Mouse (Mus musculus): ENCODE data around the gene Pabpn1. TPM values are rescaled to one million over a fixed set of nuclear protein-coding genes. Genes with fewer than 3 reads are reported as not detected.

The Pabpn1 gene
- polyA plus RNA-seq (2017; shearing (Covaris generic)): 26.4 TPM

GRCm38 (mm10) chr14:54892200-54892599, at the start of gene Pabpn1:
Gene Pabpn1, plus strand, starts transcription at chr14:54892500.

DNA sequence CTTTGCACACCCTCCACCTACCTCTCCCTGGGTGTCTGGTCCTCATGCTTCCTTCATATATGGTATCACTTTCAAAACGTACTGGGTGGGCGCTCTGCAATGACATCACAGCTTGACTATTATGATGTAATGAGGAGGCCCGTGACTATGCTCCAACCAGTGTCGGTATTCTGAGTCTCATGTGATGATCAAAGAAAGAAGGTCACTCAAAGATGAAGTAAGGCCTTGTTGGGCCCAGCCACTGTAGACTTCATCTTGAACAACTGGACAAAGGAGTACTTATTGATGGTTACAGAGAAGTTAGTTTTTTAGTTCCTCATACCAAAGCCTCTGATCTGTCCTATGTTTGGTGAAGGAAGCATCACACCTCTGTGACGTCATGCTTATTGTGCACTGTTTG, 21.4 kb upstream of the Pabpn1 start, which contains the start of gene Homez:
Gene Homez (minus strand): TSS at position 101 of the 400 bp plus-strand sequence.

GRCm38 (mm10) chr14:54877048-54877715, 15.1 kb upstream of the Pabpn1 start, which contains the start of gene Ppp1r3e:
Gene Ppp1r3e, minus strand, starts transcription at chr14:54877550.

GRCm38 (mm10) chr14:54883154-54884021, 8.9 kb upstream of the Pabpn1 start, which contains the start of the genes Bcl2l2 and Gm20521:
Gene Bcl2l2, plus strand, starts transcription at chr14:54883377.
Gene Gm20521, plus strand, starts transcription at chr14:54883441.

DNA sequence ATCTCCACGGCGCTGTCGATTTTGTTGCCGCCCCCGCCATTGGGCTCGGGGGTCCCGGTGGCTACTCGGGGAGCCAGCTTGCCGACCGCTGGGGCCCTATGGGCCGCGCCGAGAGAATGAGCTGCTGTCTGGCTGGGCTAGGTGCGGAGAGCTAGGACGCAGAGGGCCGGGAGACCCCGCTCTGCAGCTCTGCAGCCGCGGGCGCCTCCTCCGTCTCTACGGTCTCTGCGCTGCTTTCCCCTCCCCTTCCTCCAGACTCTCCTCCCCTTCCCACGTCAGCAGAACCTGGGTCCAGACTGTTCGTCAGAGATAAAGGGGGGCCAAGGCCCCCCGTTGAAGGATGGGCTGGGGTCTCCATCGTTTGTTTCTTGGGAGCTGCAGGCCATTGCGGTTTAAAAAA, 20.6 kb downstream of the Pabpn1 start, which contains the start of gene Slc22a17:
Gene Slc22a17 (minus strand): TSS at position 247 of the 400 bp plus-strand sequence.

GRCm38 (mm10) chr14:54925349-54926342, 33.3 kb downstream of the Pabpn1 start, which contains the start of gene Efs:
Gene Efs, minus strand, starts transcription at chr14:54926126.

GRCm38 (mm10) chr14:54932645-54933150, 40.4 kb downstream of the Pabpn1 start, which contains the start of gene Il25:
Gene Il25, plus strand, starts transcription at chr14:54932695.

DNA sequence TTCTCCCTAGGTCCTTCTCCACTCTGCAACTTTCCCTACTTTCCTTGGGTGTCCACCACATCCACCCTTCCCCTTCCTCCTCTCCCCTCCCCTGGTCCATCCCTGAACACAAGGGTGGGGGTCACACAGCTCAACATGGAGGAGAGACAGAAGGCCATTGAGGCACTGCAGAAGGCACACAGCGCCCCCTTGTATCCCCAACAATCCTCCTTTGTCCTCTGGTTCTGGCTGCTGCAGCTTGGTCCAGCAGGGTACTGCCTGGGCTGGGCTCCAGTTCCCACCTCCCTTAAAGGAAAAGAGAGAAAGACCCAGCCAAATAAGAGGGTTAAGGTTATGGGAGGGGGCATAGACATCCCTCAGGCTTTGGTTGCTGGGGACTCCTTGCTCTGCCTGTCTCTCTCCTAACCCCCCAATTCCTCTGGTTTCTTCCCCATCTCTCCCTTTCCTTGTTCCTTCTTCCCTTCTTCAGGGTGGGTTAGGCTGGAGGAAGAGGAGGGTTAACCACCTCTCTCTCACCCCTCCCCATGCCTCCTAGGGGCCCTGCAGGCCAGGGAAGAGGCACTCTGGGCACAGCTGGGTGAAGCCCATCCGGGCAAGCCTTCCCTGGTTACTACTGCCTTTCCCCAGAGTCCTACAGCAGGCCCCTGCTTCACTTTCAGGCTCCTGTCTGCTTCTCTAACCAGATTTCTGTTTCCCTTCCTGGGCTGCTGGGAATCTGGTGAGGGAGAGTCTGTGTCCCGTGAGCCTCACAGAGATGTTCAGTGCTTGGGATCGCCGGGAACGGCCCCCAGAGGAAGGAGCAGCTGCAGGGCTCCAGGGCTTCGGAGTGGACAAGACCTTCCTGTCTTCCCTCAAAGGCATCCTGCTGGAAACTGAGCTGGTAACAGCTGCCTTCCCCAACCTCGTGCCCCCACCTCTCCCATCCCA, 43.9 kb downstream of the Pabpn1 start, which contains the start of gene Cmtm5:
Gene Cmtm5 (plus strand): TSS at position 358 of the 927 bp plus-strand sequence.

Other genes starting within 250 kb of the Pabpn1 start
- 91.3 TPM for gene 1700123O20Rik, start 206.3 kb upstream of the Pabpn1 start, polyA plus RNA-seq (2017; shearing (Covaris generic))
- gene Acin1, start 205.6 kb upstream of the Pabpn1 start, polyA plus RNA-seq (2017; shearing (Covaris generic)): 116 TPM
- gene Gm29776, start 193.7 kb upstream of the Pabpn1 start, polyA plus RNA-seq (2017; shearing (Covaris generic)): not detected
- not detected for gene Cebpe, start 180.3 kb upstream of the Pabpn1 start, polyA plus RNA-seq (2017; shearing (Covaris generic))
- 0.37 TPM for gene Slc7a8, start 110.6 kb upstream of the Pabpn1 start, polyA plus RNA-seq (2017; shearing (Covaris generic))
- gene Rnf212b, start 78.4 kb upstream of the Pabpn1 start, polyA plus RNA-seq (2017; shearing (Covaris generic)): not detected
- 10.3 TPM for gene Homez, start 21.5 kb upstream of the Pabpn1 start, polyA plus RNA-seq (2017; shearing (Covaris generic))
- gene Ppp1r3e, start 14.9 kb upstream of the Pabpn1 start, polyA plus RNA-seq (2017; shearing (Covaris generic)): 0.54 TPM
- gene Bcl2l2, start 9.1 kb upstream of the Pabpn1 start, polyA plus RNA-seq (2017; shearing (Covaris generic)): 0.95 TPM
- not detected for gene Gm20521, start 9.1 kb upstream of the Pabpn1 start, polyA plus RNA-seq (2017; shearing (Covaris generic))
- 1.0 TPM for gene Slc22a17, start 20.6 kb downstream of the Pabpn1 start, polyA plus RNA-seq (2017; shearing (Covaris generic))
- not detected for gene Efs, start 33.6 kb downstream of the Pabpn1 start, polyA plus RNA-seq (2017; shearing (Covaris generic))
- gene Il25, start 40.2 kb downstream of the Pabpn1 start, polyA plus RNA-seq (2017; shearing (Covaris generic)): not detected
- gene Cmtm5, start 43.8 kb downstream of the Pabpn1 start, polyA plus RNA-seq (2017; shearing (Covaris generic)): not detected
- gene Myh6, start 74.4 kb downstream of the Pabpn1 start, polyA plus RNA-seq (2017; shearing (Covaris generic)): not detected
- not detected for gene Gm17428, start 84.4 kb downstream of the Pabpn1 start, polyA plus RNA-seq (2017; shearing (Covaris generic))
- not detected for gene Myh7, start 102.1 kb downstream of the Pabpn1 start, polyA plus RNA-seq (2017; shearing (Covaris generic))
- 134 TPM for gene Ngdn, start 123.0 kb downstream of the Pabpn1 start, polyA plus RNA-seq (2017; shearing (Covaris generic))
- 12.6 TPM for gene Zfhx2, start 199.8 kb downstream of the Pabpn1 start, polyA plus RNA-seq (2017; shearing (Covaris generic))
- gene Thtpa, start 202.3 kb downstream of the Pabpn1 start, polyA plus RNA-seq (2017; shearing (Covaris generic)): 14.7 TPM
- 159 TPM for gene Ap1g2, start 214.1 kb downstream of the Pabpn1 start, polyA plus RNA-seq (2017; shearing (Covaris generic))
- gene Jph4, start 224.4 kb downstream of the Pabpn1 start, polyA plus RNA-seq (2017; shearing (Covaris generic)): not detected